Mouse (Mus musculus) cerebellum, postnatal 36 days (tissue): ENCODE measurements around the gene Dtx2.

ENCODE experiments used
- DNase-seq, 2 experiments: peaks; one replicate each; pipeline ENCODE4 v3.0.0; 2021 to 2022; ENCODE audit warnings: mixed read lengths in 2 of 2

Gene Dtx2

DNA sequence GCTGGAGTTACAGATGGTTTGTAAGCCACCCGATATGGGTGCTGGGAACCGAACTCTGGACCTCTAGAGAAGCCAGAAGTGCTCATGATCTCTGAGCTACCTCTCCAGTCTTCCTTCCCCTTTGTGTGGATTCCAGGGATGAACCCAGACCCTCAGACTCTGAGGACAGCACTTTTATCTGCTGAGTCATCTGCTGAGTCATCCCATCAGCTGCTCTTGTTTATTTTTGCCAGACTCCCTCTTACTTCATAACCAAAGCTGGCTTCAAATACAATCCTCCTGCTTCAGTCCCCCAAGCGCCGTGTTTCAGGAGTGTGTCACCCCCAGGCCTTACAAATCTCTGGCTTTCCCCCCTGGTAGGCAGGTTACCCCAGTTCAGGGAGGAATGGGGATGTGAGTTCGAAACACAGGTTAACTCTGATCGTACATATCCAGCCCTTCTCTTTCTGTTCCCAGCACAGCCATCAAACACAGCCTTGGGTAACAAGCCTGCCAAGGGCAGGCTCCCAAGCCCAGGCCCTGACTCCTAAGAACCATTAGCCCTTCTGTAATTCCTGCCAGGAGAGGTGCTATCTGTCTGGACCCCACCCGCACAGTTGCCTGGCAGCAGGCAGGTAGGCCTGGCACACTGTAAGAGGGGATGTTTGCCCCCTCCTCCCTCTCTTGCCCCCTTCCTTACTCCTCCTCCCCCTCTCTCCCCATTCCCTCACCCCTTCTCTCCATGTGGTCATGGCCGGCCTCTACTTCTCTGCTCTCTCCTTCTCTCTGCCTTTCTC is 18.5 kb upstream of the Dtx2 start:
- no peak for DNase-seq

DNA sequence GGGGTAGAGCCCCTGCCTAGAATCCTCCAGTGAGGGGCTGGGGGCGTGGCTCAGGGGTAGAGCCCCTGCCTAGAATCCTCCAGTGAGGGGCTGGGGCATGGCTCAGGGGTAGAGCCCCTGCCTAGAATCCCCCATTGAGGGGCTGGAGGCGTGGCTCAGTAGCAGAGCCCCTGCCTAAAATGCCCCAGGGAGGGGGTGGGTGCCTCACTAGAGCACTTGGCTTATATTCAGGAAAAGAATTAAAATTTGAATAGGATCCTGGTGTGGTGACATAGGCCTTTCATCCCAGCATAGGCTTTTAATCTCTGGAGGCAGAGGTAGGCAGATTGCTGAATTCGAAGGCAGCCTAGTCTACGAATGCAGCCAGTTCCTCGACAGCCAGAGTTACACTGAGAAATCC is 15.2 kb upstream of the Dtx2 start:
- no peak for DNase-seq

DNA sequence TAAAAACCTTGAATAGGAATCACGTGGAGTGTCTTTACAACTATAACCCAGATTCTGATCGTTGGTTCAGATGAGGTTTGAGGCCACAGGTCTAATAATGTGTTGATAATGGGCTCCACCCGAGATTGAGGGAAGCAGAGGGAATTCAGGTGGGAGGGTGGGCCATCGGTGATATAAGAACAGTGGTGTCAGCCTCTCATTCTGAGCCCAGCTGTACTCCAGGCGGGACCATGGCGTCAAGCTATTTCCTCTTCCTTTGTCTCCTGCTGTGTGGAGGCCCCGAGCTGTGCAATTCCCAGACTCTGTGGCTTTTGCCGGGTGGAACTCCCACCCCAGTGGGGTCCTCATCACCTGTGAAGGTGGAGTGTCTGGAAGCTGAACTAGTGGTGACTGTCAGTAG is 14.7 kb upstream of the Dtx2 start, which contains the start of gene Zp3:
Gene Zp3, plus strand, starts transcription at position 196 of the 400 bp plus-strand sequence.
- DNase-seq: no peak

DNA sequence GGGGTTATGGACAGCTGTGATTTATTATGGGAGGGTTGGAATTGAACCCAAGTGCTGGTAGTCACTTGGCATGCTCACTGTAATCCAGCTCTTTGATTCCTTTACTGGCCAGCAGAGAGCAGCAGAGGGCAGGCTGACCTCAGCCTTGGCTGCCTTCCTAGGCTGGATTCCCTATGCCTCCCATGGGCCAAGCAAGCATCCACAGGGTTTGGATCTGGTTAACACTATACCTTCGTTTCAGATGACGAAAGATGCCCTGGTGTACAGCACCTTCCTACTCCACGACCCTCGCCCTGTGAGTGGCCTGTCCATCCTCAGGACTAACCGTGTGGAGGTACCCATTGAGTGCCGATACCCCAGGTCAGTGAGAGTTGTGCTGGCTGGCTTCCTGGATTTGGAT is 12.2 kb upstream of the Dtx2 start:
- peak; percentile 73 to 78 for DNase-seq

DNA sequence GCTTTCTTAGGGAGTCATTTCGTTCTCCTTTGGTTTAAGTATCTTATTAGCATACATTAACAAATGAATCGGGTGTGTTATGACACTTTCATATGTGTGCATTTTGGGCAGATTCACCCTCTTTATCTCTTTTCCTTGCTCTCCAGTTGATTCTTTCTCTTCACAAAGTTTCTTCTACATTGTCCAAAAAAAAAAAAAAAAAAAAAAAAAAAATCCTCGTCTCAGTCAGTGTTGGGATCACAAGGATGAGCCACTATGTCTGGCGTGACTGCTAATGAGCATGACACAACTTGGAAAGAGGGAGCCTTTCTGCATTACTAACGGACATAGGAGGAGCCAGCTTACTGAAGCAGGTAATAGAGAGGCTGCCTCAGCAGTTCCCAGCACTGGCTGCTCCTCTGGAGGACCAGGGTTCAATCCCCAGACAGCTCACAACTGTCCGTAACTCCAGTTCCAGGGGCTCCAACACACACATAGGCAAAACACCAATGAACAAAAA is 10.0 kb upstream of the Dtx2 start:
- DNase-seq: no peak

DNA sequence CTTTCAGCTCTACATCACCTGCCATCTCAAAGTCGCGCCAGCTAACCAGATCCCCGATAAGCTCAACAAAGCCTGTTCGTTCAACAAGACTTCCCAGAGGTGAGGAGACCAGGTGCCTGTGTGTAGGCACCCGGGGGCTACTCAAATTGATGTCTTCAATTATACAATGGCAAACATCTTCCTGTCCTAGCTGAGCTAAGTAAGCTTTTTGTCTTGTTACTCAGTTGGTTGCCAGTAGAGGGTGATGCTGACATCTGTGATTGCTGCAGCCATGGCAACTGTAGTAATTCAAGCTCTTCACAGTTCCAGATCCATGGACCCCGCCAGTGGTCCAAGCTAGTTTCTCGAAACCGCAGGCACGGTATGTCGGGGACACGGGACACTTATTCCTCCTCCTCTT is 7.4 kb upstream of the Dtx2 start:
- DNase-seq: no peak

DNA sequence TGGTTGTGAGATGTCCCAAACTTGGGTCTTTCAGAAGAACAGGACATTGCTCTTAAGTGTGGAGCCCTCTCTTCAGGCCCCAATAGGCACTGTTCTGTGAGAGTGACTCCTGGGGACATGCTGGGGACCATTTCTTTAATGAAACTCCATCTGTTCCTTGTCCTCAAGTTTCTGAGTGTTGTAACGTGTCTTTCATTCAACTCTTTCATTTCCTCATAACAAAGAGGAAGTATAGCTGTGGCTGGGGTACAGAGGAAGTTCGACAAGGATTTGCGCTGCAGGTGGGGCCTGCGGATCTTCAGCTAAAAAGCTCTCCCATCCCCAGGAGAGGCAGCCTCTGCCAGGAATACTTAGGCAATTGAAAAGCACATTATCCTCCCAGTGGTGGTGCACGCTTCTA is 4.0 kb upstream of the Dtx2 start:
- DNase-seq: no peak

DNA sequence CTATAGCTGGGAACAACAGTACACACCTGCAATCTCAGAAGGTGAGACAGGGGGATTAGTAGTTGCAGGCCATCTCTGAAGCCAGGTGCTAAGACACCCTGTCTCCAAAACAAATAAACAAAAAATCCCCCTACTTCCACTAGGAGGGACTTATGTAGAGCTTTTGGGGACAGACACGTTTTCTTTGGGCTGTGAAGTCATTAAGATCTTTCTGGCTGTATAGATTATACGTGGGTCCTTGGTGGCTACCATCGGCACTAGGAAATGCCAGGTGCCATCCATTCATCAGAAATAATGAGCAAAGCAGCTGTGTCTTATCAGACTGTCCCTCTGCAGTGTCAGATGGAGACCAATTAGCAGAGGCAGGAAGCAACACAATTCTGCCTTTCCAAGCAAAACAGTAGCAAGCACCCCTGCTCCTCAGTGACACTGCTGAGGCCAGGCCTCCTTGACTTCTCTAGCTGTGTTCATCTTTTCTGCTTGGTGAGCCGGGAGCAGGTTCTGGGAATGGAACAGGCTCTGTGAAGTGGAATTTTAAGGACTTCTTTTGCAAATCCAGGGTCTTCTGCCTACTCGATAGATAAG is 1.1 kb upstream of the Dtx2 start:
- no peak for DNase-seq

DNA sequence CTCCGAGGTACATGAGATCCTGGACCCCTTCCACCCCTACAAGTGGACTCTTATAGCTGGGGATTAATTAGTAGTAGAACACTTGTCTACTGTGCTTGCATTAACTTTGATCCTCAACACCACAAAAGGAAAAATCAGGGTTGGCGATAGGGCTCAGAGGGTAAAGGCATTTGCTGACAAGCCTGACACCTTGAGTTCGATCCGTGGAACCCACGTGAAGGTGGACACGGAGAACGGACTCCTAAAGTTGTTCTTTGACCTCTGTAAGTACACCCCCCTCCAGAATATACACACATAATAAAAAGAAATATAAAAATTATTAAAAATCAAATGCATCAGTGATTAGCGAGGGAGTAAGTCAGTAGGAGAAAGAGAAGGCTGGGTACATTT is 270 bp upstream of the Dtx2 start:
- DNase-seq: peak in 1 of 2 experiments; percentile 16

DNA sequence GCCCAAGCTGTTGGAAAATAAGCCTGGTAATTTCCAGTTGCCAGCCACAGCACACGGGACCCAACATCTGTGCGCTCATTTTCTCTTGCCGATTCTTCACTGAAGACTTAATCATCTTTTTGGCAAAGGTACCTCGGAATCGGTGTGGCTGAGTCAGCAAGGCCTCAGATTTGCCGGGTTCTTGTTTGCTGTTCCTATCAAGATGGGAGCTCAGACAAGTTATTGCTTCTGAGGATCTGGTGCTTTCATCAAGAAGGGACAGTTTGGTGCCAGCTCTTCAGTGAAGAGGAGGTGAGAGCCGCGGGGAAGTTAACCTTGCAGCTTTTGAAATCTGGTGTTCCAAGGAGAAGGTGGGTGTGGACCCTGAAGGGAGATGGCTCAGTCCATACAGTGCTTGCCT is 1.6 kb downstream of the Dtx2 start:
- DNase-seq: no peak

DNA sequence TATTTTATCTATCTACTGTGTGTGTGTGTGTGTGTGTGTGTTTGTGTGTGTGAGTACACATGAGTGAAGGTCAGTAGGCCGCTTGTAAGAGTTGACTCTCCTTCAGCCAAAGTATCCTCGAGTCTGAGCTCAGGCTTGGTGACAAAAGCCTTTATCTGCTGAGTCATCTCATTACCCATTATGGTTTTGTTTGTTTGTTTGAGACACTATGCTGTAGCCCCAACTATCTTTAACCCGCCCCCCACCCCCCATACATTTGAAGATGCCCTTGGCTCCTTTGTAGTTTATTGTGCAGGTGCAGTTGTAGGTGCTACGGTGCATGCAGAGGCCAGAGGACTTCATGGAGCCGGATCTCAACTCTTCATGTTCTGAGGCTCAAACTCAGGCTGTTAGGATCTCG is 6.6 kb downstream of the Dtx2 start:
- no peak for DNase-seq

DNA sequence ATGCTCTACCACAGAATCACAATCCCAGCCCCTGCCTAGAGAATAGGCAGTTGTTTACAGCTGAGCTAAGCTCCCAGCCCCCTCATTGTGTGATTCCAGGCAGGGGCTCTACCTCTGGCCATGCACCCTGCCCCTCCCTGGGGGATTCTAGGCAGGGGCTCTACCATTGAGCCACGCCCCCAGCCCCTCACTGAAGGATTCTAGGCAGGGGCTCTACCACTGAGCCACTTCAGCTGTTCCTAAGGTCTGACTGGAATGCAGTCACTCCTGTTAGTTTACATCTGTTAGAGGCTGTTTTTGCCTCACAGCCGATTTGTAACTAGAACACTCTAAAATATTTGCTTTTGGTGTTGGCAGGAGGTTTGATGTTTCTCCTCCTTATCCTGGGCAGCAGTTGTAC is 7.7 kb downstream of the Dtx2 start:
- no peak for DNase-seq

DNA sequence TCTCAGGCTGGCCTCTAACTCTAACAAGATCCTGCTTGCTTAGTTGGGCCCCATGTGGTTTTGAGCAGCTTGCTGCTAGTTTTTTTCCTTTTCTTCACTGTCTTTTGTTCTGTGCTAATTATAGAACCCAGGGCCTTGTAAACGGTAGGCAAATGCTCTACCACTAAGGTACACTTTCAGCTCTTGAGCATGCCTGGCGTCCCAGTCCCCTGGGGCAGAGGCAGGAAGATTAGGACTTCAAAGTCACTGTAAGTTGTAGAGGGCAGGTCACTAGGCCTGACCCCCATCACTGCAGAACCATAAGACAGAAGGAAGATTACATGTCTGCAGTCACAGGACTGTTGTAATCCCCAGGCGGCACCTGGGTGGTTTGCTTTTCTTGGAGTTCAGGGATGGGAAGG is 8.2 kb downstream of the Dtx2 start:
- DNase-seq: no peak

DNA sequence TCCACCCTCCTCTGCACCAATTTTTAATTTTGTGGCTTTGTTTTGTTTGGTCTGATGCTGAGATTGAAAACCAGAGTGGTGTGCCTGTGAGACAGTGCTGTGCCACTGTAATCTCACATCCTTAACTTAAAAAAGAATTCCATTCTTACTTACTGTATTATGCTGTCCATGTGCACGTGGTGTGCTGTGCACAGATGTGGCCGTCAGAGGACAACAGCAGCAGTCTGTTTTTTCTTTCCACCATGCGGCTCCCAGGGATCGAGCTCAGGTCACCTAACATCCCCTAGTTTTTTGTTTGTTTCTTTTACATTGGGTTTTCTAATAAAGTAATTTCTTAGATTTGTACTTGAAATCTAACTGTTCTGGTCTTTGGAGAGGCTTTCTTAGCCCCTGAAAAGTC is 9.9 kb downstream of the Dtx2 start:
- no peak for DNase-seq

DNA sequence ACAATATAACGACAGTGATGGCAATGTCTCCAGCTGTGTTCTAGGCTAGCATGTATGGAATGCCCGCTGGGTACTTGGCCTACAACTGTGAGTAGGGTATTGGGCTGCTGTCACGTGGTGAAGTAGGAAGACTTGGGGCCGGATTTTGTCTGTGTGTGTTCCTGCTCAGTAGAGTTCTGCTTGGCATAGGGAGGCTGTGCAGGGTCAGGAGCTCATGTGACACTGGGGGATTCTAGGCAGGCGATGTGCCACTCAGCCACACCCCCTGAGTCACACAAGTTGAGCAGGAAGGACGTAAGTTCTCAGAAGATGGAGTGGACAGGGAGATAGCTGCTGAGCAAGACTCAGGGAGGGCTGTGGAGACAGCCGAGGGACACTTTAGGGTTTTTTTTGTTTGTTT is 13.1 kb downstream of the Dtx2 start:
- no peak for DNase-seq

DNA sequence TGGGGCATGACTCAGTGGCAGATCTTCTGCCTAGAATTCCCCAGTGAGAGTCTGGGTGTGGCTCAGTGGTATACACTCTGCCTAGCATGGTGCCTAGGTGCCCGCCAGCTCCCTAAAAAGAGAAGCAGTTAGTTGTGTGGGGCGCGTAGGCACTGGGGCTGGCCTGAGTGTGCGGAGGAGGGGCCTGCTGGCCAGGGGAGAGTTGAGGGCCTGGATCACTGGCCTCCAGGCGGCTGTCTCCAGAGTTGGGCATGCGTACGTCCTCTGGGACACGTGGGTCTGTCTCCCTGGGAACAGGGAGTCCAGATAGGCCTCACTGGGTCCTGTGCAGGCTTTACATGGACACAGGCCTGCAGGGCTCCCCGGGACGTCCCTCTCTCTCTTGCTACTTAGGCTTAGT is 20.3 kb downstream of the Dtx2 start:
- DNase-seq: no peak

DNA sequence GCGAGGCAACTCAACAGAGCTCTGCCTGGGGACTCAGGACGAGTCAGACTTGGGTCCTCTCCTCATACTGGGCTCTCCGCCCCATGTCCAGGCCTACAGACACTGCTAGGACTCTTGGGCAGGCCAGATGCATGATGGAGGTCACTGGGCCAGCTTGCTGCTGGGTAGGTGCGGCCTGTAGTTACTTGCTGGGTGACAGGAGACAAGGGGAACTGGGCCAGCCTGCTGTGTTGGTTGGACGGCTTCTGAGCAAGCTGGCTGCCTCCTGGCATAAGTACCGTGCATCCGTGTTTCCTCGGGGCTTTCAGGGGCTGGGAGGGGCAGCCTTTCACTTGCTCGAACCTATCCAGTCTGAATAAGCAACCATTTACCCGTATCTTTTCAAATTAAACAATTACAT is 21.0 kb downstream of the Dtx2 start:
- DNase-seq: no peak

DNA sequence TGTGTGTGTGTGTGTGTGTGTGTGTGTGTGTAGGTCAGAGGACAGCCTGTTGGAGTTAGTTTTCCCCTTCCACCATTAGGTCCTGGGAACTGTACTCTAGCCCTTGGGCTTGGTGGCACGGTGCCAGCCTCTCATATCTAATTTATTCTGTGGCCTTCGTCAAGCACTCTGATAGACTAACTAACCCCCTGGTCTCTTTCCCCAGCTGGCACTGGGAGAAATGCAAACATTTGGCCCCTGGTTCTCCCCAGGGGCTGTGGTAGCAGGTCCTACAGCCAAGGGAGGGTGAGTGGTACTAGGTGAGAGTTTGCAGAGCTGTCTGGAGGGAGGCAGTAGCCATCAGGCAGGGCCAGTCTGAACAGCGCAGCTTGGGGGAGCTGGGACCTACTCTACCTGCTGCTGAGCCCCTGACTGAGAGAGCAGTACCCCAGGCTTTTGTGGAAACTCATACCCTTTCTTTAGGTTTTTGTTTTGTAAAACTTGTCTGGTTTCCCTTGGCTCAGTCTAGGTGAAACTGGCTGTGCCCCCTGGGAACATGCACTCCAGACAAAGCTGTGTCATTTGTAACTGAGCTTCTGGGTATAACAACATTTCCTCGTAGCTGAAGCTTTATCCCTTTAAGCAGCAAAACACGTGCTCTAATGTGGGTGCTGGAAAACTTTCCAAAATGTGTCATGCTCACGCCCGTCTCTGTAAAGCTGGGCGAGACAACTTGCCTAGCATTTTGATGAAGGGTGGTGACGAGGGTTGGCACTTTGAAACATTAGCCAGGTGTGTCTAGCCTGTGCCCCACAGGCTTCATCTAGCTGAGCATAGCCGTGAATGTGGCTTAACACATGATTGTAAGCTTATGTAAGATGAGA is 21.6 kb downstream of the Dtx2 start:
- peak in 1 of 2 experiments; percentile 18 for DNase-seq

DNA sequence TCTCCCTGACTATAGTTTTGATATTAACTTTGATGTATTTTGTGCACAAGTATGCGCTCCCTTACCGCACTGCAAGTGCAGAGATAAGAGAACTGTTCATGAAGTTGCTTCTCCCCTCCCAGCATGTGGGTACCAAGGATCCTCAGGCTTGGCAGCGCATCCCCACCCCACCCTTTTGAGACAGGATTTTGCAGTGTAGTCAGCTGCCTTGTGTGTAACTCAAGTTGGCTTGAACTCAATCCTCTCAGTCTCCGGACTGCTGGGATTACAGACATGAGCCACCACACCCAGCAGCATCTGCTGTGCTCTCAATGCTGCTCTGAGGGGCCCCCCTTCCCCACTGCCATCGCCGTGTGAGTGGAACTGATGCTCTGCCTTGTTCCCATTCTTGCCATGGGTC is 22.7 kb downstream of the Dtx2 start:
- DNase-seq: no peak

DNA sequence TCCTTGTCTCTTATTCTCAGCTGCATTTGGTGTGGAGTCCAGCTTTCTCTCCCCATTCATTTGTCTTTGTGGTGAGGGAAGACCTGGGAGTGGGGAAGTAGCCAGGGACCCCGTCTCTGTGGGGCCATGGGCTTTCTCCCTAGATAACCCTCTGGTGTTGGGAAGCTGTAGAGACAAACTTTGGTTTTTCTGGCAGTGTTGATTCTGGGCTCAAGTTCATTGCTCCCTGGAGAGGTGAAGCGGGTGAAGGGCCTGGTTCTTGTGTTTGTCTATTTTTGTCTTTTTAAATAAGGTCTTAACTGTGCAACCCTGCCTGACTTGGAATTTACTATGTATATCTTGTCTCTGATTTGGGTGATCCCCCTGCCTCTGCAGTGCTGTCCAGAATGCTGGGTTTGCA is 24.1 kb downstream of the Dtx2 start:
- no peak for DNase-seq

DNA sequence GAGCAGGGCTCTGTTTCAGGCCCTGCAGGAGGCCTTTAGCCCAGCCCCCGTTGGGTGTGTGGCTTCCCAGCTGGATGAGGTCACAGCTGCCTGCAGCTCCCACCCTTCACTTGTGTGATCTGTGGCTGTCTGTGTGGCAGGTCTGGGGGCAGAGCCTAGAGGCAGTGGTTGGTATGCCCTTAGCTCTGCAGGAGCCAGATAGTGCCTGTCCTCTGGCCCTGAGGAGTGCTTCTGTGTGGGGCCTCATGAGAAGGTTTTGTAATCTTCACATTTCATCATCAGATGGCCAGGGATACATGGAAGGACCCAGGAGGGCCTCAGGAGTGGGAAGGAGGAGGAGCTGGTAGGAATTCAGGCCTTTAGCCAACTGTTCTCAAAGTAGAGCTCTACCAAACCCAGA is 25.3 kb downstream of the Dtx2 start:
- DNase-seq: no peak

DNA sequence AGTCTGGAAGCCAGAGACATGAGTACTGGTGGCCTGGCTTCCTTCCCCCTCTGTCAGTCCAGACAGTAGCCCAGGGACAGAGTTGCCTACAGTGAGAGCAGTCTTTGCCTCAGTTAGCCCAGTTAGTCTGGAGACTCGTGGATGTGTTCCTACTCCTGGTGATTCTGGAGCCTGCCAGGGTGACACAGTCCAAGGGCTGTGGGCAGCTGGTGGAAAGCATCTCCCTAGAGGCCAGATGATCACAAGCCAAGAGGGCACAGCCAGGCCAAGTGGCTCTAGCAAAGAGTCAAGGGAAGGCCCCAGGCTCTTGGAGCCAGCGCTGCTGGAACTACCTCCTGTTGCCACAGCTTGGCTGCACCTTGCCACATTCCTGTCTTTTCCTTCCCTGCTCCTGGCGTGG is 31.1 kb downstream of the Dtx2 start:
- DNase-seq: peak; percentile 25 to 27

DNA sequence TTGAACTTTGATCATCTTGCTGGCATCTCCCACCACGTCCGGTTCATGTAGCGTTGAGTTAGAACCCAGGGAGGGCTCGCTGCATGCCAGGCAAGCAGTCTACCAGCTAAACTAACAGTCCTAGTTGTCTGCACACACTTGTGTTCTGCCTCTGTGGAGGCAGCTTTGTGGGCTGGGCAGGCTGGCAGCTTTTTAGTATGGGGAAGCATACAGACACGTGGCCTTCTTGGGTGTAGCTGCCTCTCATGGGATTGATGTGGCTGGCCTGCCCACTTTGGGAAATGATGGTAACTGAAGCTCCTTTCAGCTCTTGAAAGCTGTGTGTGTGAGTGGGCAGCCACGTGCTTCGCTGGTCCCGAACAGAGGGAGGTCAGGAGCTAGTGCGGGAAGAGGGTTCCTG is 32.3 kb downstream of the Dtx2 start:
- DNase-seq: no peak
